Mouse (Mus musculus): Measurements from ENCODE around the gene Cpox. TPM values are rescaled to one million over a fixed set of nuclear protein-coding genes. Genes with fewer than 3 reads are reported as not detected.

Cpox gene
- total and polyA plus RNA-seq, 3 experiments: 14.8 to 41.1 (median 39.1) TPM

DNA sequence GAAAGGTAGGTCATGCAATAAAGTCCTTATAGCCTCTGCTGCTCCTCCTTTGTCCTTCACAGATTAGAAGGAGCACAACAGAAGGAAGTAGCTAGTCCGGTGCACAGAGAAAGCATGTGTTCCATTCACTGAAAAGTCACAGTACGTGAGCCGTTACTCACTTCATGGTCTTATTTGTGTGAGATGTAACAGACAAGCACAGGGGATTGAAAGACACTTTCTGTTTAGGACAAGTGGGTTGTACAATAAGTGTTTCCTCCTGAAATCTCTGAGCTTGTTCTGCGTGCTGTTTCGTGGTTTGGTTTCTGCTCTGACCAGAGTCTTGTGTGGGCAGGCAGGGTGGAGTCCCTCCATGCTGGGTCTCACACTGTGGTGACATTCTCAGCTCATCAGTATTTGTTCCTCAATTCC is 20.2 kb downstream of the Cpox start:
- intact Hi-C loops (cut with DNase I): no loop called here
- H3K36me3 ChIP-seq (ENCODE audit: control insufficient read depth, insufficient read depth, low read length): no peaks in the 10 kb centered on the region
- TF ChIP-seq CTCF (IDR thresholded peaks at IDR 0.05): no peak
- no peak for TF ChIP-seq EP300 (IDR thresholded peaks at IDR 0.05; ENCODE audit: insufficient read depth, low read depth, low read length)
- TF ChIP-seq POLR2A (IDR thresholded peaks at IDR 0.05; ENCODE audit: insufficient read depth, low read depth, low read length): no peak
- WGBS: 49% methylated on average over 5 of the region's 5 CpGs
- no peaks in the 10 kb centered on the region for H3K79me2 ChIP-seq (replicated peaks; ENCODE audit: control insufficient read depth, insufficient read depth, low read length)
- no peak overlapping the region for H3K4me3 ChIP-seq
- peaks cover 4% of the 10 kb centered on the region for H3K4me1 ChIP-seq (ENCODE audit: control insufficient read depth, insufficient read depth, low read length)
- no peaks in the 10 kb centered on the region for H3K27me3 ChIP-seq (ENCODE audit: control insufficient read depth, insufficient read depth, low read length)
- no peak for DNase-seq
- no peak overlapping the region for H3K27ac ChIP-seq
- no peak overlapping the region for H3K9ac ChIP-seq (ENCODE audit: low read depth, low read length)

DNA sequence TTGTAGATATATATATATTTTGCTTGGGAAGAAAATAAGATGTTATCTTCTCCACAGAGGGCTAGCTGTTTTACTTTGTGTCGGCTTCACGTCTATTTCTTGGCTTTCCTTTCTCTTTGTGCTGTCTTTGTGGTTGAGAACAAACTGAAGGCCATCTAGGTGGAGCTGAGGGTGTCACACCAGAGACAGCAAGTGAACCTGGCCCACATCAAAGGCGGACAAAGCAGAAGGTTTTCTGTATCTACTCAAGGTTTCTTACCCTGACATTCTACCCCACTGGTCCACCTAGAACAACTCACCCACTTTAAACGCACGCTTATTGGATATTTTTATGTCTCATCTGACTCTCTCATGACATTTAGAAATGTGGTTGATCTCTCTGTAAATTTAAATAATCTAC is 24.0 kb downstream of the Cpox start:
- Histone ChIP-seq H3K27ac (no peak overlapping the region), H3K27me3 (ENCODE audit: control insufficient read depth, insufficient read depth, low read length) (no peaks in the 10 kb centered on the region), H3K79me2 (replicated peaks; ENCODE audit: control insufficient read depth, insufficient read depth, low read length) (no peaks in the 10 kb centered on the region), H3K36me3 (ENCODE audit: control insufficient read depth, insufficient read depth, low read length) (no peaks in the 10 kb centered on the region), H3K4me3 (no peak overlapping the region), H3K4me1 (ENCODE audit: control insufficient read depth, insufficient read depth, low read length) (peaks cover 2% of the 10 kb centered on the region), H3K9ac (ENCODE audit: low read depth, low read length) (no peak overlapping the region)
- no peak for TF ChIP-seq CTCF (IDR thresholded peaks at IDR 0.05)
- no peak for TF ChIP-seq POLR2A (IDR thresholded peaks at IDR 0.05; ENCODE audit: insufficient read depth, low read depth, low read length)
- no peak for DNase-seq
- WGBS: 89% methylated on average over 5 of the region's 5 CpGs
- intact Hi-C loops (cut with DNase I): no loop called here

DNA sequence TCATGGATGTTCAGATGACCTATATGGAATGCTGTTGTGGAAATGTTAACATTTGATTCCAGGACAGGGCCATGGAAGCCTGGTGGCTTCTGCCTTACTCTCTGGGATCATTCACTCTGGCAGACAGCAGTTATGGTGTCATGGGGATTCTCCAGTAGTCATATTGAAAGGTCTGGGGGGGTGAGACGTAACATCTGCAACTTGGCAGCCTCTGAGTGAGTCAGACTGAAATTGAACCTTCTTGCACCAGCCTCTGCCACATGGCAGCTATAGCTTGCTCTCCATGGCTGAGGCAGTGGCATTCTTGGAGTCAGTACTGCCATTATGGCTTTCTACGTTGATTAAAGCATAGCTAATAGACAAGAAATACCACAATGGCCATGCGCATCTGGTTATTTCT is 26.7 kb downstream of the Cpox start:
- WGBS: 84% methylated on average over 3 of the region's 3 CpGs
- TF ChIP-seq CTCF (IDR thresholded peaks at IDR 0.05) (no peak), EP300 (IDR thresholded peaks at IDR 0.05; ENCODE audit: insufficient read depth, low read depth, low read length) (no peak), POLR2A (IDR thresholded peaks at IDR 0.05; ENCODE audit: insufficient read depth, low read depth, low read length) (no peak)
- DNase-seq: no peak
- H3K9ac ChIP-seq (ENCODE audit: low read depth, low read length): no peak overlapping the region
- H3K79me2 ChIP-seq (replicated peaks; ENCODE audit: control insufficient read depth, insufficient read depth, low read length): no peaks in the 10 kb centered on the region
- intact Hi-C loops (cut with DNase I): no loop called here
- H3K4me1 ChIP-seq (ENCODE audit: control insufficient read depth, insufficient read depth, low read length): no peaks in the 10 kb centered on the region
- H3K36me3 ChIP-seq (ENCODE audit: control insufficient read depth, insufficient read depth, low read length): no peaks in the 10 kb centered on the region
- H3K4me3 ChIP-seq: no peak overlapping the region
- no peak overlapping the region for H3K27ac ChIP-seq
- no peaks in the 10 kb centered on the region for H3K27me3 ChIP-seq (ENCODE audit: control insufficient read depth, insufficient read depth, low read length)

DNA sequence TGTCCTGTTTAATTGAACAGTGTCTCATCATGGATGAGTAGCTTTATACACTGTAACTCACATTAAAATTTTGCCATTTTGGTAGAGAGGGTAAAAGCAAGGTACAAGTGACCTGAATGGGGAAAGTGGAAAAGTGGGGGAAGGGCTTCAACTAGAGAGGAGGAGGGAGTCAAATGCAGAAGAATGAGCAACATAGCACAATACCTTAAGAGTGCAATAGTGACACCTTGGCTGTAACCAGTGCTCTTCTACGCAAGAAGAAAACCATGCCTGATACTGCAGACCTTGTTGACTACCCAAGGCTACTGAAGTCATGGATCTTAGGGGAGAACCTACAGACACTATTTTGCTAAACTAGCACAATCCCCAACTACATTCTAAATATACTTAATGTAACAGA is 27.2 kb downstream of the Cpox start:
- no peaks in the 10 kb centered on the region for H3K36me3 ChIP-seq (ENCODE audit: control insufficient read depth, insufficient read depth, low read length)
- H3K4me1 ChIP-seq (ENCODE audit: control insufficient read depth, insufficient read depth, low read length): no peaks in the 10 kb centered on the region
- no peak overlapping the region for H3K4me3 ChIP-seq
- no peak for DNase-seq
- TF ChIP-seq POLR2A (IDR thresholded peaks at IDR 0.05; ENCODE audit: insufficient read depth, low read depth, low read length) (no peak), CTCF (IDR thresholded peaks at IDR 0.05) (no peak), EP300 (IDR thresholded peaks at IDR 0.05; ENCODE audit: insufficient read depth, low read depth, low read length) (no peak)
- 100% methylated on average over 1 of the region's 1 CpGs for WGBS
- intact Hi-C loops (cut with DNase I): no loop called here
- no peak overlapping the region for H3K9ac ChIP-seq (ENCODE audit: low read depth, low read length)
- no peak overlapping the region for H3K27ac ChIP-seq
- no peaks in the 10 kb centered on the region for H3K79me2 ChIP-seq (replicated peaks; ENCODE audit: control insufficient read depth, insufficient read depth, low read length)
- H3K27me3 ChIP-seq (ENCODE audit: control insufficient read depth, insufficient read depth, low read length): no peaks in the 10 kb centered on the region

DNA sequence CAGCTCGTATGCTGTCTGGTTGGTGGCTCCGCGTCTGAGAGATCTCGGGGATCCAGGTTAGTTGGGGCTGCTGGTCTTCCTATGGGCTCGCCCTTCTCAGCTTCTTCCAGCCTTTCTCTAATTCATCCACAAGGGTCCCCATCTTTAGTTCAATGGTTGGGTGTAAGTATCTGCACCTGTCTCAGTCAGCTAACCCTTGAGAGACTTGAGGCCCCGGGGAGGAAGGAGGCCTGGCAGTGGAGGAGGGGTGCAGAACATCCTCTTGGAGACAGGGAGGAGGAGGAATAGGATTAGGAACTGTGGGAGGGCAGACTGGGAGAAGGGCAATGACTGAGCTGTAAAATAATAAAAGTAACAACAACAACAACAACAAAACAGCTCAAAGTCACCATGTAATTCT is 30.1 kb downstream of the Cpox start:
- H3K27me3 ChIP-seq (ENCODE audit: control insufficient read depth, insufficient read depth, low read length): no peaks in the 10 kb centered on the region
- no peaks in the 10 kb centered on the region for H3K79me2 ChIP-seq (replicated peaks; ENCODE audit: control insufficient read depth, insufficient read depth, low read length)
- WGBS: 82% methylated on average over 6 of the region's 6 CpGs
- no peak overlapping the region for H3K27ac ChIP-seq
- H3K36me3 ChIP-seq (ENCODE audit: control insufficient read depth, insufficient read depth, low read length): peaks cover 12% of the 10 kb centered on the region
- no peak overlapping the region for H3K4me3 ChIP-seq
- no peak for DNase-seq
- intact Hi-C loops (cut with DNase I): no loop called here
- TF ChIP-seq CTCF (IDR thresholded peaks at IDR 0.05): no peak
- peaks cover 5% of the 10 kb centered on the region; the same call in 1 of the 2 replicates for H3K4me1 ChIP-seq (ENCODE audit: control insufficient read depth, insufficient read depth, low read length)
- H3K9ac ChIP-seq (ENCODE audit: low read depth, low read length): no peak overlapping the region

DNA sequence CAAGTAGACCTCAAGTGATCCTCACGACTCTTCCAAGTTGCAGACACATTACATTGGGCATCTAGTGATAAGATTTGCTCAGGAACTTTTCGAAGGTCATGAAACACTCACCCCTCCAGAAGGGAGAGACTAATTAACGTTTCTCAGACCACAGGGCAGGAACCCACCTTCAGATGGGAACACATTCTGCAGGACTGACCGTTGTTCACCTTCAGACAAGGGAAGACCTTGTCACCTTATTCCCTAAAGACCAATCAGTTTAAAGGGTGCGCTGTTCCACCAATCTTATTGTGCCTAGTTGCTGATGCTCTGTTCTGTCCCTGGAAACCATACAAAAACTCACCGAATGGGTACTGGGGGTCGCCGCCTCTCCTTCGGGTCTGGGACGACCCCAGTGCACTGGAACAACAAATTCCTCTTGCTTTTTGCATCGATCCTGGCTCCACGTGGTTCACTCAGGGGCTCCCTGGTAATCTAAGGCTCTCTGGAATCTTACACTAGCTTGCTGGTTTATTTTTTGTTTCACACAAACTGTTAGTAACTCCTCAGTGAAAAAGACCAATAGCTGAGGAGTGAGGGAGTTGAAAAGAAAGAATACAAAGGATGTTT is 30.8 kb downstream of the Cpox start:
- H3K27ac ChIP-seq: no peak overlapping the region
- intact Hi-C loops (cut with DNase I): no loop called here
- H3K4me3 ChIP-seq: no peak overlapping the region
- TF ChIP-seq EP300 (IDR thresholded peaks at IDR 0.05; ENCODE audit: insufficient read depth, low read depth, low read length): no peak
- no peaks in the 10 kb centered on the region for H3K27me3 ChIP-seq (ENCODE audit: control insufficient read depth, insufficient read depth, low read length)
- H3K9ac ChIP-seq (ENCODE audit: low read depth, low read length): no peak overlapping the region
- peaks cover 5% of the 10 kb centered on the region; the same call in 1 of the 2 replicates for H3K4me1 ChIP-seq (ENCODE audit: control insufficient read depth, insufficient read depth, low read length)
- 78% methylated on average over 12 of the region's 12 CpGs for WGBS
- H3K79me2 ChIP-seq (replicated peaks; ENCODE audit: control insufficient read depth, insufficient read depth, low read length): no peaks in the 10 kb centered on the region
- no peak for DNase-seq
- H3K36me3 ChIP-seq (ENCODE audit: control insufficient read depth, insufficient read depth, low read length): peaks cover 12% of the 10 kb centered on the region
